Mouse (Mus musculus) CH12.LX (cell line): ENCODE measurements around the gene Dhrs7. TPM values are rescaled to one million over a fixed set of nuclear protein-coding genes. Genes with fewer than 3 reads are reported as not detected.

ENCODE experiments used
- DNase-seq: peaks from one replicate; pipeline ENCODE4 v3.0.0-alpha.2; 2013; ENCODE audit errors: extremely low read depth
- H3K27ac ChIP-seq: 2 replicates; pipeline ENCODE4 v1.5.1; 2012; ENCODE audit warnings: low read depth, mild to moderate bottlenecking, control low read depth, moderate library complexity; ENCODE audit not compliant: insufficient read depth
- H3K27me3 ChIP-seq: replicated peaks from 2 replicates; pipeline ENCODE3; 2012; ENCODE audit warnings: inconsistent platforms
- H3K36me3 ChIP-seq, 2 experiments: replicated peaks in 1 of 2; 2 replicates each; pipeline versions ENCODE3 to v1.6.1; 2012; ENCODE audit warnings: inconsistent platforms in 1 of 2, low read length in 1 of 2, mild to moderate bottlenecking in 1 of 2, mixed read lengths in 1 of 2, moderate library complexity in 1 of 2; ENCODE audit not compliant: control insufficient read depth in 1 of 2, insufficient read depth in 1 of 2
- H3K4me1 ChIP-seq, 2 experiments: 2 replicates each; pipeline ENCODE4 v1.6.1; 2012; ENCODE audit warnings: inconsistent platforms in 1 of 2, moderate library complexity in 1 of 2; ENCODE audit not compliant: insufficient read depth in 2 of 2, control insufficient read depth in 1 of 2
- H3K4me2 ChIP-seq: 2 replicates; pipeline ENCODE4 v1.6.1; 2012; ENCODE audit warnings: low read depth, mild to moderate bottlenecking, control low read depth; ENCODE audit not compliant: poor library complexity, insufficient read depth, severe bottlenecking
- H3K4me3 ChIP-seq, 3 experiments: fragments of 150-350 bp in 1 of 3; sonication (generic) in 1 of 3; replicated peaks in 1 of 3; 2 replicates each; pipeline versions ENCODE3 to v1.5.1; 2011 to 2012; ENCODE audit warnings: low read depth in 2 of 3, low read length in 2 of 3, mild to moderate bottlenecking in 2 of 3, moderate library complexity in 2 of 3, control low read depth in 1 of 3, improper control_type of control experiment in 1 of 3, inconsistent platforms in 1 of 3, mixed read lengths in 1 of 3; ENCODE audit not compliant: poor library complexity in 1 of 3
- H3K79me2 ChIP-seq: replicated peaks from 2 replicates; pipeline ENCODE4 v1.6.1; 2012; ENCODE audit warnings: mild to moderate bottlenecking, moderate library complexity; ENCODE audit not compliant: control insufficient read depth, poor library complexity, insufficient read depth, severe bottlenecking; ENCODE audit errors: extremely low read depth
- H3K9ac ChIP-seq: 2 replicates; pipeline ENCODE4 v1.6.1; 2012; ENCODE audit warnings: low read depth, mild to moderate bottlenecking, control low read depth, moderate library complexity; ENCODE audit not compliant: insufficient read depth
- H3K9me3 ChIP-seq: replicated peaks from 2 replicates; pipeline ENCODE3; 2012; ENCODE audit warnings: low read length, inconsistent platforms, mixed read lengths
- CHD2 ChIP-seq: IDR thresholded peaks from 2 replicates; pipeline ENCODE4 v1.6.1; 2011; ENCODE audit warnings: low read length, improper control_type of control experiment
- MYC ChIP-seq: IDR thresholded peaks from 2 replicates; pipeline ENCODE4 v1.6.1; 2011; ENCODE audit warnings: low read depth, mild to moderate bottlenecking, improper control_type of control experiment, low read length
- NELFE ChIP-seq: IDR thresholded peaks from 2 replicates; pipeline ENCODE4 v1.6.1; 2011; ENCODE audit warnings: low read depth, low read length, improper control_type of control experiment
- dilution Hi-C: fragments of 300-500 bp; cut with MboI; formaldehyde crosslinking; loops from 2 replicates; pipeline ENCODE4 v1.14.3; 2020; ENCODE audit warnings: low sequenced_read_pairs; ENCODE audit not compliant: extremely low pct_unique_long_range_greater_than_20kb, extremely low pct_ligation_motif_present
- in situ Hi-C: fragments of 300-500 bp; cut with MboI; formaldehyde crosslinking; loops from 3 replicates; pipeline ENCODE4 v1.14.3; 2019; ENCODE audit warnings: low sequenced_read_pairs, low pct_ligation_motif_present, low pct_unique_long_range_greater_than_20kb, mixed read lengths
- polyA plus RNA-seq: library from polyadenylated mRNA; unstranded; fragments of >175 nt; gene quantifications from 2 replicates; pipeline ENCODE4 v1.2.1, GENCODE M21; 2012; ENCODE audit warnings: low read depth; ENCODE audit not compliant: insufficient read length
- total RNA-seq, 2 experiments: library from RNA; depleted of rRNA; stranded (reverse); fragments of 300-350 nt in 1 of 2; fragments of >200 nt in 1 of 2; gene quantifications; 2 replicates each; pipeline ENCODE4 v1.2.3; 2012 to 2014

Gene Dhrs7
- total and polyA plus RNA-seq, 3 experiments: 23.9 to 52.8 (median 37.2) TPM

DNA sequence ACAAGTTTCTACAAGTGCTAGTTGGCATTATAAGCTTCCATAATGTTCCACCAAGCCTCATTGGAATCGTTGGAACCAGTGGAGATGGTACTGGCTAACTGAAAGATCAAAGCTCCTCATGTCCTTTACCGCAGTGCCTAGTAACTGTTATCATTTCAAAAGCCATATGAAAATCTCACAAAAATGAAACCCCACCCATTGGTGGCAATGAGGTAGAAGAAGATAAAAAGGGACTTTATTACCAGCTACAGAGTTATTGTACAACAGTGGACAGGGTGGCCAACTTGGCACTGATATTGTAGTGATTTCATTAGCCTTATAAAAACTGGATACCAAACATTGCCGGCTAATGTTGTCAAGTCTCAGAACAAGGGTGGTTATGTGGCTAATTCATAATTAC is 52.7 kb downstream of the Dhrs7 start:
- no peaks in the 10 kb centered on the region for H3K79me2 ChIP-seq
- H3K4me2 ChIP-seq: no peak overlapping the region
- no peak overlapping the region for H3K4me3 ChIP-seq
- no peak overlapping the region for H3K9ac ChIP-seq
- H3K9me3 ChIP-seq: peaks cover 7% of the 10 kb centered on the region
- no peak for DNase-seq
- H3K36me3 ChIP-seq: no peaks in the 10 kb centered on the region
- H3K4me1 ChIP-seq: no peaks in the 10 kb centered on the region
- in situ Hi-C loops: no loop called here
- H3K27me3 ChIP-seq: no peaks in the 10 kb centered on the region
- no peak overlapping the region for H3K27ac ChIP-seq
- dilution Hi-C loops: no loop called here
- TF ChIP-seq MYC: no peak
- no peak for TF ChIP-seq NELFE
- TF ChIP-seq CHD2: no peak

Other genes with a start within 250 kb of the Dhrs7 start
- gene Lrrc9, start 223.0 kb downstream of the Dhrs7 start, total RNA-seq (2012; rRNA removed): not detected in 2 replicates
- not detected in 2 replicates for gene Lrrc9, start 223.0 kb downstream of the Dhrs7 start, total RNA-seq (2014; rRNA removed)
- not detected in 2 replicates for gene Lrrc9, start 223.0 kb downstream of the Dhrs7 start, polyA plus RNA-seq
- 2.9 and 3.1 TPM in 2 replicates for gene Pcnx4, start 128.5 kb downstream of the Dhrs7 start, total RNA-seq (2012; rRNA removed)
- gene Pcnx4, start 128.5 kb downstream of the Dhrs7 start, total RNA-seq (2014; rRNA removed): 1.5 and 1.9 TPM in 2 replicates
- 2.1 and 2.9 TPM in 2 replicates for gene Pcnx4, start 128.5 kb downstream of the Dhrs7 start, polyA plus RNA-seq
- not detected in 2 replicates for gene Gm4756, start 15.2 kb downstream of the Dhrs7 start, total RNA-seq (2012; rRNA removed)
- not detected in 2 replicates for gene Gm4756, start 15.2 kb downstream of the Dhrs7 start, total RNA-seq (2014; rRNA removed)
- not detected in 2 replicates for gene Gm4756, start 15.2 kb downstream of the Dhrs7 start, polyA plus RNA-seq
- gene Ppm1a, start 92.5 kb upstream of the Dhrs7 start, total RNA-seq (2012; rRNA removed): 78.8 and 80.0 TPM in 2 replicates
- gene Ppm1a, start 92.5 kb upstream of the Dhrs7 start, total RNA-seq (2014; rRNA removed): 112 and 130 TPM in 2 replicates
- gene Ppm1a, start 92.5 kb upstream of the Dhrs7 start, polyA plus RNA-seq: 98.4 and 125 TPM in 2 replicates